Mouse (Mus musculus) lung, postnatal 14 days (tissue): ENCODE data around the gene Utp14a.

Experiments
- DNase-seq: peaks from one replicate; pipeline ENCODE4 v3.0.0; 2021

Gene Utp14a

GRCm38 (mm10) chrX:48314530-48315079 lies 57.9 kb downstream of the Utp14a start:
- DNase-seq = peak; percentile 86

- DNase-seq = no peak
These were observed 60.8 kb downstream of the Utp14a start for GRCm38 (mm10) chrX:48317444-48317843.

DNA sequence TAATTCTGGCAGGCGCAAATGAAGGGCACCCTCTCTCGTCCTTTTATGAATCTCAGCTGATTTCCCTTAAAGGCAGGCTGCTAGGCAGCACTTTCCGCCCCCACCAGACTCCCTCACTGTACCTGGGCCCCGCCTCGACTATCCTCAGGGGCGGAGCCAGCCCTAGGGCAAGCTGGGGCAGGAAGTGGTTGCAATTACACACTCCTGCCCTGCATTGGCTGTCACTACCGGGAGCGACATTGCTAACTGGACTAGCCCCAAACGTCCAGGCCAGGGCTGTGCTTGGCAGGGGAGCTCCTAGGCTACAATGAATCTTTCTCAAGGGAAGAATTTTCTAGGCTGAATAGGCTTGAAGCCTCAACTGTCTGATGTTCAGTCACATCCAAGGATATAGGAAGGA lies 61.5 kb downstream of the Utp14a start:
- DNase-seq = peak; percentile 14
